Comparison of ENCODE assay signal across 23 mouse cellular contexts in the genomic region with DNA sequence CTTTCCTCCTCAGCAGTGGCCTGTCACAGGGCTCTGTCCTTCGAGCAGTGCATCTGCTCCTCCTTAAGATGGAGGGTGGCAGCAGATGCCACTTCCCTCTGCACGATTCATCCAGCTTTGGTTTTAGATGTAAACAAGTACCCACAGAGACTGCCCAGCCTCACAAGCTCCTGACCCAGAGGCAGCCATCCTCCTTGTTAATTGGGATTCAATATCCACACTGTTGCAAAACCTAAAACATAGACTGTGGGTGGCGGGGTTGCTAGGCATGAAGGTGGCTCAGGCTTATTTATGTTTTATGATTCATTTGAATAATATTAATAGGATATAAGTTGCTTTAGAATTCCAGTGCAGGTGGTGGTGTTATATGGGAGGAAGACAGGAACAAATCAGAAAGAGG. TPM values are rescaled to one million over a fixed set of nuclear protein-coding genes. Genes with fewer than 3 reads are reported as not detected.
DNase-seq lines count a peak whose midpoint lies in the region; TF ChIP-seq lines count a peak whose summit lies in the region.
"Had no signal": no experiment of that assay in that cellular context is flagged by ENCODE, and none has a peak within 500 bp of the region (broad histone marks: within the 10 kb centered on the region; RNA-seq: fewer than 3 reads in every experiment).

No protein-coding gene starts in this region.

- no peak for TF ChIP-seq CTCF in cerebellum, adult 2 months (IDR thresholded peaks at IDR 0.05; ENCODE audit: borderline replicate concordance, insufficient read depth, low read depth, low read length)
- TF ChIP-seq CTCF in layer of hippocampus, adult 2 months (conservative IDR thresholded peaks at IDR 0.05): no peak
- TF ChIP-seq CTCF in left cerebral cortex, adult 2 months (IDR thresholded peaks at IDR 0.05): no peak

- WGBS in cerebellum, adult 2 months: 42% methylated on average over 3 of the region's 3 CpGs

- no peak for TF ChIP-seq POLR2A in cerebellum, adult 2 months (IDR thresholded peaks at IDR 0.05; ENCODE audit: borderline replicate concordance, insufficient read depth, low read length)

- H3K27me3 ChIP-seq in cerebellum, adult 2 months (ENCODE audit: control insufficient read depth, insufficient read depth, low read length): no peaks in the 10 kb centered on the region
- H3K27me3 ChIP-seq: CH12.LX; embryonic facial prominence, embryonic 13.5 days; embryonic facial prominence, embryonic 15.5 days; forebrain, embryonic 12.5 days; Patski had no signal

- no peak overlapping the region for H3K4me3 ChIP-seq in cerebellum, adult 2 months (replicated peaks; ENCODE audit: insufficient read depth, low read depth, low read length)
- H3K4me3 ChIP-seq in layer of hippocampus, adult 2 months: no peak overlapping the region
- no peak overlapping the region for H3K4me3 ChIP-seq in left cerebral cortex, adult 2 months
- H3K4me3 ChIP-seq: embryonic facial prominence, embryonic 13.5 days; embryonic facial prominence, embryonic 15.5 days; erythroblast, embryonic 14.5 days; forebrain, embryonic 10.5 days; forebrain, embryonic 12.5 days had no signal

- no peak for DNase-seq in cerebellum, adult 2 months
- DNase-seq in cerebellum, postnatal 10 days: no peak
- no peak for DNase-seq in layer of hippocampus, adult 2 months (ENCODE audit: low spot score in 2 of 2)
- DNase-seq in layer of hippocampus, postnatal 14 days (ENCODE audit: low spot score in 2 of 2): no peak
- DNase-seq in left cerebral cortex, adult 2 months (ENCODE audit: extremely low spot score in 1 of 2, low spot score in 2 of 2): no peak
- no peak for DNase-seq in left cerebral cortex, postnatal 10 days (ENCODE audit: extremely low spot score in 1 of 2, low spot score in 2 of 2)
- DNase-seq: adrenal gland, adult 8-10 months; adrenal gland, postnatal 14 days; adrenal gland, postnatal 36 days; B cell, adult 2 months; cerebellum, adult 11 months; cerebellum, adult 18-20 months; cerebellum, adult 9-10 months; cerebellum, postnatal 14 days; cerebellum, postnatal 36 days; embryo, embryonic 11 days had no signal

- peak overlapping the region; percentile 78 for H3K27ac ChIP-seq in cerebellum, adult 2 months (ENCODE audit: insufficient read depth, low read length)
- H3K27ac ChIP-seq in layer of hippocampus, adult 2 months: peak overlapping the region; percentile 66
- peak overlapping the region; percentile 36; the same call in 1 of the 2 replicates for H3K27ac ChIP-seq in left cerebral cortex, adult 2 months
- H3K27ac ChIP-seq: embryonic facial prominence, embryonic 13.5 days; embryonic facial prominence, embryonic 15.5 days; forebrain, embryonic 10.5 days; forebrain, embryonic 12.5 days had no signal

- intact Hi-C loops in left cerebral cortex, adult 2 months (cut with DNase I): no loop called here
- intact Hi-C loops in left cerebral cortex, postnatal 10 days (cut with DNase I): no loop called here

- H3K4me1 ChIP-seq in cerebellum, adult 2 months (ENCODE audit: control insufficient read depth, insufficient read depth, low read length): peaks cover 47% of the 10 kb centered on the region
- H3K4me1 ChIP-seq: embryonic facial prominence, embryonic 15.5 days had no signal

RNA-seq across cellular contexts. Expression of a gene that starts 35.0 kb away (rescaled TPM):
- 330 and 333 TPM in 2 replicates for polyA plus RNA-seq in cerebellum, adult 2 months (2012; rRNA removed)
- total RNA-seq in layer of hippocampus, adult 2 months (2021): 100 to 1,000 TPM; 339 to 356 TPM
- 100 to 1,000 TPM; 327 to 362 TPM for total RNA-seq in layer of hippocampus, postnatal 14 days (2021)
- total RNA-seq in left cerebral cortex, adult 2 months (2021): 100 to 1,000 TPM; 285 to 291 TPM
- total RNA-seq in left cerebral cortex, postnatal 10 days (2021): 100 to 1,000 TPM; 179 to 188 TPM
- polyA plus RNA-seq: erythroblast, embryonic 14.5 days had no signal

RNA-seq across cellular contexts. Expression of a gene that starts 59.4 kb away (rescaled TPM):
- 29.5 and 29.7 TPM in 2 replicates for polyA plus RNA-seq in cerebellum, adult 2 months (2012; rRNA removed)
- 10 to 100 TPM in 1 of 2 experiments, 1 to 10 TPM in 1; 9.7 to 11.0 TPM for total RNA-seq in layer of hippocampus, adult 2 months (2021)
- total RNA-seq in layer of hippocampus, postnatal 14 days (2021): 1 to 10 TPM; 9.1 to 9.7 TPM
- total RNA-seq in left cerebral cortex, adult 2 months (2021): 10 to 100 TPM in 1 of 2 experiments, 1 to 10 TPM in 1; 9.6 to 10.7 TPM
- 1 to 10 TPM; 7.7 to 9.0 TPM for total RNA-seq in left cerebral cortex, postnatal 10 days (2021)
